Mouse (Mus musculus) stomach, adult 2 months (tissue): ENCODE data around the gene Gm31571. TPM values are rescaled to one million over a fixed set of nuclear protein-coding genes. Genes with fewer than 3 reads are reported as not detected.

Experiments
- polyA plus RNA-seq: library from polyadenylated mRNA; depleted of rRNA; stranded (reverse); fragments of >200 nt; gene quantifications from 2 replicates; pipeline ENCODE4 v1.2.3, GENCODE M21; 2012; rRNA removed

Gene Gm31571
- polyA plus RNA-seq: not detected in 2 replicates

GRCm38 (mm10) chrY:22051253-22051652, at the start of gene Gm31571:
Gene Gm31571 (minus strand): TSS chrY:22051353.

